Mouse (Mus musculus) spleen, adult 2 months (tissue): Measurements from ENCODE around the gene Agpat1. TPM values are rescaled to one million over a fixed set of nuclear protein-coding genes. Genes with fewer than 3 reads are reported as not detected.

ENCODE experiments used
- DNase-seq, 2 experiments: peaks; one replicate each; pipeline versions ENCODE4 v3.0.0 to v3.0.0-alpha.2; 2012 to 2021; ENCODE audit warnings: low spot score in 2 of 2, low read depth in 1 of 2
- H3K27ac ChIP-seq: fragments of 200-500 bp; 2 replicates; pipeline ENCODE4 v1.5.1; 2012; ENCODE audit warnings: low read length, inconsistent platforms; ENCODE audit not compliant: insufficient read depth
- H3K27me3 ChIP-seq: fragments of 200-500 bp; 2 replicates; pipeline ENCODE4 v1.6.1; 2012; ENCODE audit warnings: mild to moderate bottlenecking, moderate library complexity, low read length, inconsistent platforms; ENCODE audit not compliant: control insufficient read depth, insufficient read depth
- H3K36me3 ChIP-seq: fragments of 200-500 bp; 2 replicates; pipeline ENCODE4 v1.6.1; 2012; ENCODE audit warnings: mild to moderate bottlenecking, low read length, inconsistent platforms; ENCODE audit not compliant: control insufficient read depth, insufficient read depth
- H3K4me1 ChIP-seq: fragments of 200-500 bp; 2 replicates; pipeline ENCODE4 v1.6.1; 2011; ENCODE audit warnings: inconsistent platforms; ENCODE audit not compliant: control insufficient read depth, insufficient read depth, insufficient read length
- H3K4me3 ChIP-seq: fragments of 200-500 bp; 2 replicates; pipeline ENCODE4 v1.5.1; 2011; ENCODE audit warnings: mild to moderate bottlenecking, inconsistent platforms; ENCODE audit not compliant: insufficient read depth, insufficient read length; ENCODE audit errors: extremely low read depth
- CTCF ChIP-seq: fragments of 200-500 bp; IDR thresholded peaks from 2 replicates; pipeline ENCODE4 v1.5.1; 2011; ENCODE audit warnings: mild to moderate bottlenecking, inconsistent platforms; ENCODE audit not compliant: insufficient read depth, insufficient read length, insufficient replicate concordance; ENCODE audit errors: extremely low read depth
- POLR2A ChIP-seq: fragments of 200-500 bp; IDR thresholded peaks from 2 replicates; pipeline ENCODE4 v1.6.1; 2011; ENCODE audit warnings: low read depth, low read length, inconsistent platforms
- WGBS: fragments of 180-500 bp; shearing (Covaris S2); methylation state at CpG from one replicate; pipeline ENCODE4 v1.1.7; 2018; 5-methylcytosine and 5-hydroxymethylcytosine counted together
- polyA plus RNA-seq: library from polyadenylated mRNA; depleted of rRNA; stranded (reverse); fragments of >200 nt; gene quantifications from 2 replicates; pipeline ENCODE4 v1.2.3, GENCODE M21; 2012

Gene Agpat1
- polyA plus RNA-seq, 1 experiment: 156 TPM

GRCm38 (mm10) chr17:34639461-34640255 is 35.6 kb downstream of the Agpat1 start:
- 72% methylated on average over 7 of the region's 7 CpGs for WGBS
- H3K4me3 ChIP-seq: no peak overlapping the region
- H3K27ac ChIP-seq: peak overlapping the region; percentile 29; the same call in 1 of the 2 replicates
- no peaks in the 10 kb centered on the region for H3K36me3 ChIP-seq
- TF ChIP-seq POLR2A: no peak
- TF ChIP-seq CTCF: no peak
- no peaks in the 10 kb centered on the region for H3K27me3 ChIP-seq
- H3K4me1 ChIP-seq: no peaks in the 10 kb centered on the region
- no peak for DNase-seq

GRCm38 (mm10) chr17:34640778-34641601 is 36.9 kb downstream of the Agpat1 start:
- 58% methylated on average over 11 of the region's 11 CpGs for WGBS
- H3K27me3 ChIP-seq: no peaks in the 10 kb centered on the region
- no peak for TF ChIP-seq POLR2A
- TF ChIP-seq CTCF: no peak
- no peaks in the 10 kb centered on the region for H3K4me1 ChIP-seq
- no peaks in the 10 kb centered on the region for H3K36me3 ChIP-seq
- DNase-seq: no peak
- no peak overlapping the region for H3K4me3 ChIP-seq
- no peak overlapping the region for H3K27ac ChIP-seq

- H3K27ac ChIP-seq: no peak overlapping the region
- WGBS: 43% methylated on average over 3 of the region's 3 CpGs
- TF ChIP-seq POLR2A (no peak), CTCF (no peak)
- no peak for DNase-seq
- H3K4me1 ChIP-seq: no peaks in the 10 kb centered on the region
- no peaks in the 10 kb centered on the region for H3K27me3 ChIP-seq
- no peaks in the 10 kb centered on the region for H3K36me3 ChIP-seq
- H3K4me3 ChIP-seq: no peak overlapping the region
Observed at GRCm38 (mm10) chr17:34641945-34642344, 37.9 kb downstream of the Agpat1 start.

DNA sequence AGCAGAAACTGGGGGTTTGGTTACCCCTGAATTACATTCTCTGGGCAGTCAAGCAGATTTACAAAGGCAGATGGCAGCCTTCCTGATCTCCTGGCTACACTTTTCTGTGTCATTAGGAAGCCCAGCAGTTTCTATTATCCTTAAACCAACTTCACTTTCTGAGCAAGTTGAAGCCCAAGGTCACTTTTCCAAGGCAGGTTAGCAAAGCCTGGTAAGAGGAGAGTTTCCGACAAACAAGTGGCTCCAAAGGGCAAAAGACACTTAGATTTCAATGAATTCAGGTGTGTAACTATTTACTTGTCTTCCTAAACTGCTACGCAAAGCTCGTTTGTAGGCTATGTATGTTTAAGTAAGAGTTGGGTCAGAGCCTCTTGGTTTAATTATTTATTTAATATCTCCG is 39.3 kb downstream of the Agpat1 start:
- TF ChIP-seq POLR2A: no peak
- no peak for TF ChIP-seq CTCF
- Histone ChIP-seq H3K36me3 (no peaks in the 10 kb centered on the region), H3K27ac (no peak overlapping the region), H3K4me3 (no peak overlapping the region), H3K4me1 (peaks cover 5% of the 10 kb centered on the region; the same call in 1 of the 2 replicates), H3K27me3 (no peaks in the 10 kb centered on the region)
- 96% methylated on average over 4 of the region's 4 CpGs for WGBS
- no peak for DNase-seq

DNA sequence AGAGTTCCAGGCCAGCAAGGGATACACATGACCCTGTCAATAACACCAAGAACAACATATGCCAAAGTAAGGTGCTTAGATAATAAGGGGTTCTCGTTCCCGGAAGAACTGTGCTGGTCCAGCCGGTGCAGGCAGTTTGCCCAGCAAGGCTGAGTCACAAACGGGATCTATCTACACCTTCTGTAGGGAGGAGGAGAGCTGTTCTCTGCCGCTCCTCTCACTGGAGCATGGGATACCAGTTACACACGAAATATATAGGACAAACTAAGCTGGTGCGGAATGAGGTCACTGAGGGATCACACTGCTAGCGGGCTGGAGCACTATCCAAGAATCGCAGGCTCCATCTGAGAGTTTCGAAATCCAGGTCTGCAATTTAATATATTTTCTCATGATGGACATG is 39.9 kb downstream of the Agpat1 start:
- Histone ChIP-seq H3K4me1 (peaks cover 10% of the 10 kb centered on the region; the same call in 1 of the 2 replicates), H3K4me3 (no peak overlapping the region), H3K27ac (no peak overlapping the region), H3K36me3 (no peaks in the 10 kb centered on the region), H3K27me3 (no peaks in the 10 kb centered on the region)
- DNase-seq: no peak
- 85% methylated on average over 10 of the region's 10 CpGs for WGBS
- TF ChIP-seq POLR2A: no peak
- no peak for TF ChIP-seq CTCF

- peak within 1 kb of the TSS; percentile 60 for H3K4me3 ChIP-seq
- peak; percentile 90 to 97 for DNase-seq
- H3K27ac ChIP-seq: peak within 1 kb of the TSS; percentile 51; the same call in 1 of the 2 replicates
- no peaks in the 10 kb centered on the region for H3K36me3 ChIP-seq
- WGBS: 2% methylated on average over 16 of the region's 16 CpGs
- no peaks in the 10 kb centered on the region for H3K27me3 ChIP-seq
- H3K4me1 ChIP-seq: peaks cover 14% of the 10 kb centered on the region; the same call in 1 of the 2 replicates
- no peak for TF ChIP-seq CTCF
- TF ChIP-seq POLR2A: no peak; the same call in 1 of the 2 replicates
Observed at GRCm38 (mm10) chr17:34644608-34645007, 40.5 kb downstream of the Agpat1 start, which contains the start of gene Fkbpl. Fkbpl (plus strand) TSS chr17:34644764.
